ENCODE assay signal across 38 mouse cellular contexts in the genomic region with DNA sequence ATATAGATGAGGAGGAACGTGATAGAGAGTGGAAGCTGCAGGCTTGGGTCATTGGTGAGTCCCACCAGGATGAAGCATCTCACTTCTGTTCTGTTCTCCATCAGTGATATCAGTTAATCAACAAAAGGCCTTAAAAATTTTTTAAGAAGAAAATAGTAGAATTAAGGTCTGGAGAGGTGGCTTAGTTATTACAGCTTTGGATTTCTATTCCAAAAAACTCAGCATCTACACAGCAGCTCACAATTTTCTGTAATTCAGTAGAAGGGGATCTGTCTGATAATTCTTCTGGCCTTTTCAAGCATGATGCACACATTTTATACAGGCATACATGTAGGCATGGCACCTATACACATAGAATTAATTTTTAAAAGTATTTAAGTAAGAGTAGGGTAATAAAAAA. TPM values are rescaled to one million over a fixed set of nuclear protein-coding genes. Genes with fewer than 3 reads are reported as not detected.
"Had no signal": no experiment of that assay in that cellular context is flagged by ENCODE, and none has a peak within 500 bp of the region (broad histone marks: within the 10 kb centered on the region; RNA-seq: fewer than 3 reads in every experiment).

Gene Olfr1453, minus strand, starts transcription at position 101 of the 400 bp plus-strand sequence.

- H3K4me2 ChIP-seq: limb, embryonic 12.5 days; limb, embryonic 13.5 days; limb, embryonic 15.5 days; liver, embryonic 11.5 days; liver, embryonic 12.5 days; liver, embryonic 13.5 days; liver, embryonic 15.5 days; lung, embryonic 14.5 days; lung, embryonic 15.5 days; midbrain, embryonic 12.5 days; midbrain, embryonic 13.5 days; midbrain, embryonic 15.5 days; neural tube, embryonic 12.5 days had no signal

- H3K36me3 ChIP-seq: limb, embryonic 10.5 days; limb, embryonic 12.5 days; limb, embryonic 13.5 days; limb, embryonic 15.5 days; liver, embryonic 12.5 days; liver, embryonic 13.5 days; liver, embryonic 15.5 days; lung, embryonic 15.5 days; midbrain, embryonic 12.5 days; midbrain, embryonic 13.5 days; midbrain, embryonic 15.5 days; neural tube, embryonic 12.5 days had no signal

- H3K9ac ChIP-seq: limb, embryonic 12.5 days; limb, embryonic 13.5 days; limb, embryonic 15.5 days; liver, embryonic 12.5 days; liver, embryonic 13.5 days; liver, embryonic 14.5 days; liver, embryonic 15.5 days; liver, postnatal 0 days; lung, embryonic 14.5 days; lung, embryonic 15.5 days; midbrain, embryonic 12.5 days; midbrain, embryonic 13.5 days; midbrain, embryonic 15.5 days; neural tube, embryonic 12.5 days had no signal

- H3K27me3 ChIP-seq: limb, embryonic 12.5 days; limb, embryonic 13.5 days; limb, embryonic 15.5 days; liver, embryonic 12.5 days; liver, embryonic 13.5 days; liver, embryonic 15.5 days; lung, embryonic 15.5 days; megakaryocyte, embryonic 14.5 days; midbrain, embryonic 12.5 days; midbrain, embryonic 13.5 days; midbrain, embryonic 15.5 days; neural tube, embryonic 12.5 days had no signal

- H3K4me3 ChIP-seq: left cerebral cortex, adult 2 months; limb, embryonic 10.5 days; limb, embryonic 12.5 days; limb, embryonic 13.5 days; limb, embryonic 15.5 days; liver, embryonic 12.5 days; liver, embryonic 13.5 days; liver, embryonic 15.5 days; lung, embryonic 15.5 days; megakaryocyte, embryonic 14.5 days; midbrain, embryonic 12.5 days; midbrain, embryonic 13.5 days; midbrain, embryonic 15.5 days; myocyte; neural tube, embryonic 12.5 days had no signal

- H3K27ac ChIP-seq: left cerebral cortex, adult 2 months; limb, embryonic 10.5 days; limb, embryonic 12.5 days; limb, embryonic 13.5 days; limb, embryonic 15.5 days; liver, embryonic 12.5 days; liver, embryonic 13.5 days; liver, embryonic 14.5 days; liver, embryonic 15.5 days; lung, embryonic 15.5 days; macrophage; midbrain, embryonic 12.5 days; midbrain, embryonic 13.5 days; midbrain, embryonic 15.5 days; neural tube, embryonic 12.5 days had no signal

- ATAC-seq: liver, embryonic 12.5 days; liver, postnatal 0 days; lung, postnatal 0 days; midbrain, embryonic 13.5 days; midbrain, embryonic 15.5 days; midbrain, embryonic 16.5 days had no signal

- DNase-seq: left cerebral cortex, postnatal 4 days; liver; liver, embryonic 13.5 days; liver, postnatal 0 days; lung, adult 18-20 months; lung, adult 2 months; lung, embryonic 14.5 days; lung, postnatal 10 days; lung, postnatal 14 days; lung, postnatal 36 days; lung, postnatal 4 days; midbrain, embryonic 14.5 days had no signal

- H3K4me1 ChIP-seq: limb, embryonic 10.5 days; limb, embryonic 12.5 days; limb, embryonic 13.5 days; limb, embryonic 15.5 days; liver, embryonic 12.5 days; liver, embryonic 13.5 days; liver, embryonic 15.5 days; lung, embryonic 15.5 days; megakaryocyte, embryonic 14.5 days; midbrain, embryonic 12.5 days; midbrain, embryonic 13.5 days; midbrain, embryonic 15.5 days; neural tube, embryonic 12.5 days had no signal

- H3K9me3 ChIP-seq: limb, embryonic 10.5 days; limb, embryonic 13.5 days; liver, embryonic 12.5 days; liver, embryonic 13.5 days; liver, embryonic 15.5 days; lung, embryonic 15.5 days; megakaryocyte, embryonic 14.5 days; midbrain, embryonic 12.5 days had no signal

RNA-seq across cellular contexts. Expression of gene Olfr1453, which starts in this region (rescaled TPM):
- polyA plus RNA-seq: limb, embryonic 10.5 days; limb, embryonic 11.5 days; limb, embryonic 12.5 days; limb, embryonic 13.5 days; limb, embryonic 14.5 days; limb, embryonic 15.5 days; liver, adult 2 months; liver, embryonic 11.5 days; liver, embryonic 12.5 days; liver, embryonic 13.5 days; liver, embryonic 14.5 days; liver, embryonic 15.5 days; liver, embryonic 16.5 days; liver, postnatal 0 days; lung, adult 2 months; lung, embryonic 14.5 days; lung, embryonic 15.5 days; lung, embryonic 16.5 days; lung, postnatal 0 days; macrophage; midbrain, embryonic 12.5 days; midbrain, embryonic 13.5 days; midbrain, embryonic 14.5 days; midbrain, embryonic 15.5 days; midbrain, embryonic 16.5 days; midbrain, postnatal 0 days; myocyte; neural tube, embryonic 11.5 days; neural tube, embryonic 12.5 days had no signal
